Mouse (Mus musculus) cerebellum, postnatal 14 days (tissue): ENCODE data around the gene Cbx8.
A peak's percentile ranks its signal among the peaks of the same experiment; 100 is the strongest.

Experiments
- DNase-seq, 2 experiments: peaks; one replicate each; pipeline ENCODE4 v3.0.0; 2021; ENCODE audit warnings: mixed read lengths in 2 of 2

Cbx8 gene

GRCm38 (mm10) chr11:119040600-119041324 lies at the start of gene Cbx8:
Gene Cbx8 (minus strand): TSS chr11:119040969.
- peak; percentile 100 for DNase-seq

DNA sequence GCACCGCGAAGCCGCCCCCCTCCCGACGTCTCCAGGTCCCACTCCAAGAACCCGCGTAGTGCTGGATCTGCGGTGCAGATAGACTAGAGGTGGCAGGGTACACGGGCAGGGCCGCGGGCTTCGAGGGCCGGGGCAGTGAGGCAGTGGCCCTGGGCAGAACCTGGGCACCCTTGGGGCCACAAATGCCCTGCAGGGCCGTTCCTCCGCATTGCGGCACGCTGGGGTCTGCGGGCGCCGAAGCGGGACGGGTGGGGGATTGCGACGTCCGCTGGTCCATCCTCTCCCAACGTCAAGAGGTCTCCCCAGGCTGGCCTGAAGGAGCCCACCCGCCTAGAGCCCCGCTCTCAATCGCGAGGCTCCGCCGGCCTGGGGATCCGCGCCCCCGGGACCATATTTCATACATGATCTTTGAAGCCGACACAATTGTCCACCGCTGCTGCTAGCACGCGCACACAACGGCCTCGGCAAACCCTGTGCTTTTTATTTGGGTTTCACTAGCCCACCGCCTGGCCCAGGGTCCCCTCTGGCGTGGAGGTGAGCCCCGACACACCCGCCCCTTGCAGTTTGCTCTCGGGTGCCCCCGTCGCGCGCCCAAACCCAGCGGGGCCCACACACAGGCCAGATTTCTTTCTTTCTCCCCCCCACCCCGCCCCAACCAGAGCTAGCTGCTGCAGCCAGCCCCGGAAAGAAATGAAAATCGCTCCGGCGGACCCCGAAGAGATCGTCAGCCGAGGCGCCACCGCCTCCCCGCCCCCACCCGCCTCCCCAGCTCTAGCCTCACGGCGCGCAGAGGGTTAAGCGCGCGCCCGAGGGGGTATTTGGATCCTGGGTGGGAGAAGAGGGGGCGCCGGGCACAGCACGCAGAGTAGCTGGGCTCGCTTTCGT lies 49.5 kb upstream of the Cbx8 start:
- peak; percentile 48 to 49 for DNase-seq

GRCm38 (mm10) chr11:119089235-119090075 lies 48.7 kb upstream of the Cbx8 start:
- DNase-seq = peak; percentile 32 to 40

GRCm38 (mm10) chr11:119088391-119089234 lies 47.8 kb upstream of the Cbx8 start:
- DNase-seq = peak; percentile 38 to 59

DNA sequence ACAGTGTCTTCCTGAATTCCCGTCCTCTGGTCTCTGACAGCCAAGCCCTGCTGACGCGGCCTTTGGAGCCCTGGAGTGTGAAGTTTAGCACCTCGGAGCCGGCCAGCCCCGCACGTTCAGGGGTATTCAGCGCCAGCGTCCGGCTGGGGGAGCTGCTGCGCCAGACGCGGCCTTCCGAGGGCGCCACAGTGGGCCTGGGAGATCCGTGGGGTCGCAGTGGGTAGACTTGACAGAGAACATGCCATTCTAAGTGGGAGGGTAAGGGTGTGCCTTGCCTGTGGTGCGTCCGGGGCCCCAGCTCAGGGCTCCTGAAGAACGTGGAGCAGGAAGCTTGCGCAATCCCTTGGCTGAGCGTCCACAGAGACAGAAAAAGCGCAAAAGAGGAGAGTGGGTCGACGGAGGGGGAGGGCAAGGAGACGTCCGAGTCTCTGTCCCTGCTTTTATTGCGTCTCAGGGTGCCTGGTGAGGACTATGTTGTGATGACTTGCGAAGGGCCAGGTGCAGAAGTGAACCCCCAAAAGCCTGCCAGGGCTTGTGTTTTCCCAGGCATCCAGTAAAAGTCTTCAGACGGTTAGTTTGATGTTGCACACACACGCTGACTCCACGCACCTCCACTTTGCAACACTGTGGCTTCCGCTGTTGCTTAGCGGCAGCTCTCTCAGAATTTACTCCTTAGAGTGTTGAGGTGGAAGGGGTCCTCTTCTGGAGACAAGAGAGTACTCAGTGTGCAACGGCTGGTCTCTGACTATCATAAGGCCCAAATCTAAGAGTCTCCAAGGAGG lies 46.7 kb upstream of the Cbx8 start:
- peak; percentile 48 to 54 for DNase-seq

DNA sequence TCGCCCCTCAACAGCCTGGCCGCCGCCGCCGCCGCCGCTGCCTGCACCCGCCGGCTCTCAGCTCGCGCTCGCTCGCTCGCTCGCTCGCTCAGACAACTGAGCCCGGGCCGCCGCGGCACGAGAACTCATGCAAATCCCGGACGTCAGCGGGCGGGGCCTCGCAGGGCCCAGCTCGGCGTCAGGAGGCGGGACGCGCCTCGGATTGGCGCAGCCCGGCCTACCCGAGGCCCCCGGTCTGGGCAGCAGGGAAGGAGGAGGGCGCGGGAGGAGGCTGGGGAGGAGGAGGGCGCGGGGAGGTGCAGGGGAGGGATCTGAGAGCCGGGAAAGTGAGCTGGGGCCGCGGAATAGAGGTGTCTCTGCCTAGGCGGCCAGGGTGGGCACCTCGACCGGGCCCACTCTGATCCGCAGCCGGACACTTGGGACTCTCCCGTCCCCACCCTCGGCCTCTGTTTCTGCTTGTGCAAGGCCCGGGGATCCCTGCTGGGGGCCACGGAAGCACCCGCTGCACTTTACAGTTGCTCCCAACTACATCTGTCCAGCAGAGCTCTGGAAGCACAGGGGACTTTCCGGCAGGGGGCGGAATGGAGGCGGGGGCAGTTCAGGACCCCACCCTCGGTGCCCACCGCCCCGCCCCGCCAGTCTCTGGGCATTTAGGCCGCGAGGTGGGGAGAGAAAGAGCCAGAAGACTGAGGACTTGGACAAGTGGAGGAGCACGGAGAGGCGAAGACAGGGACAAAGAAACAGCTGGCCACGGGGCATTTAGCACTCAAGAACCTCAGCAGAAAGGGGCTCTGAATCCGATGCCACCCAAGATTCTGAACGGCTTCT lies 45.6 kb upstream of the Cbx8 start, which contains the start of gene Cbx4:
Cbx4 (minus strand) TSS at position 78 of the 828 bp plus-strand sequence.
- peak; percentile 93 to 94 for DNase-seq

DNA sequence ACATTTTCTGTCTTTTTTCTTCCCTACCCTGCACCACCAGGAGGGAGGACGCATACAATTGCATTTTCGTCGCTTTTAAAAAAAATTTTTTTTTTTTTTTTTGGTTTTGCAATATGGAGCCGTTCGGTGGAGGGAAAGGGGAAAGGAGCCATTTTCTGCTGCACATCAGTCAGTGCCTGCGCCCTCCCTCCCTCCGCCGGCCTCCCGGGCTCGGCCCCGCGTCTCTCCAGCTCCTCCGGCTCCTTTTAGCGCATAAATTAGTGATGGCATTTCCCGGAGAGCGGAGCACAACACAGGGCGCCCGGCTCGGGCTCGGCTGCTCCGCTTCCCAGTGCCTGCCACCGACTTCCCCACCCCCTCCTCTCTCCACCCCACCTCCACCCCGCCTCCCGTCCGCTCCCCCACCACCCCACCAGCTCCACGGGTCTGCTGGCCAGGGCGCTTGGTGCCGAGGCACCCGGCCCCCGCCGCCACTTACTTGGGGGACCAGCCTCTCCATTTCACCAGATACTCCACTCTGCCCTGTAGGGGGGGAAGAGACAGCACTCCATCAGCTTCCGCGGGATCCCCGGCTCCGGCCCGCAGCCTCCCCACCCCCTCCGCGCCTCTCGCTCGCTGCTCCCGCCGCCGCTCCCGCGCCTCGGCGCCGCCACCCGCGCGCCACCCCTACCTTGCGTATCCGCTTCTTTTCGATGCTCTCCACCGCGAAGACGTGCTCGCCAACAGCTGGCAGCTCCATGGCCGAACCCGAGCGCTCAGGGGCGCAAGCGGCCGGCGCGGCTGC lies 44.7 kb upstream of the Cbx8 start:
- DNase-seq = peak; percentile 75 to 81

- peak; percentile 72 to 78 for DNase-seq
Observed at GRCm38 (mm10) chr11:119084446-119085278, 43.9 kb upstream of the Cbx8 start.

DNA sequence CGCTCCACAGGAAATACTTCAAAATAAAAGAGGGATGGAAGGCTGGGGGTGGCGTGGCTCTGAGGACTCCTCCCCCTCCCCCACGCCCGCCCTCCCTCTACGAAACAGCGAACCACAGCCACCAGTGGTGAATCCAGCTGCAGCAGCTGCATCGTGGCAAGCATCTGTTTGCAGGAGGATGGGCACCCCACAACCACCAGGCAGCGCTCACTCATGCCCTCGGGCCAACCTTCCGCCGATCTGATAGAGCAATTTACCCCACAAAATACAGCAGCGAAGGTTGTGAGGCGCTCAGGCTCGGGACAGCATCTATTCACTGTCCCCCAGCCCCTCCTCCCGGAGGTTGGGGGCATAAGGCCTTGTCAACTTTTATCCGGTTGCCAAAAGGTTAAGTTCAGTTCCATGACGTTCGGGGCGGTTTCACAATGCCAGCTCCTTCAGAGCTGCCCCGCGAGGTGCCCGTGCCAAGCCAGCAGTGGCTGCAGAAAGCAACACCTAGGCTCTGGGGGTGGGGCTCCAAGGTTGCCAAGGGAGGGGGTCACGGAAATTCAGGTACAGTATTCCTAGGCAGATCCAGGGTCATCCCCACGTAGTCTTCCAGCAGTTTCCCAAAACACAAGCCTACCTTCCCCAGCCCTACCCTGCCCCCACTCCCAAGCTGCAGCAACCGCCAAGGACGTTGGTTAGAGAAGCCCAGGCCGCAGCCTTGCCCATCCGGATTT lies 43.1 kb upstream of the Cbx8 start:
- DNase-seq = peak; percentile 69 to 71

DNA sequence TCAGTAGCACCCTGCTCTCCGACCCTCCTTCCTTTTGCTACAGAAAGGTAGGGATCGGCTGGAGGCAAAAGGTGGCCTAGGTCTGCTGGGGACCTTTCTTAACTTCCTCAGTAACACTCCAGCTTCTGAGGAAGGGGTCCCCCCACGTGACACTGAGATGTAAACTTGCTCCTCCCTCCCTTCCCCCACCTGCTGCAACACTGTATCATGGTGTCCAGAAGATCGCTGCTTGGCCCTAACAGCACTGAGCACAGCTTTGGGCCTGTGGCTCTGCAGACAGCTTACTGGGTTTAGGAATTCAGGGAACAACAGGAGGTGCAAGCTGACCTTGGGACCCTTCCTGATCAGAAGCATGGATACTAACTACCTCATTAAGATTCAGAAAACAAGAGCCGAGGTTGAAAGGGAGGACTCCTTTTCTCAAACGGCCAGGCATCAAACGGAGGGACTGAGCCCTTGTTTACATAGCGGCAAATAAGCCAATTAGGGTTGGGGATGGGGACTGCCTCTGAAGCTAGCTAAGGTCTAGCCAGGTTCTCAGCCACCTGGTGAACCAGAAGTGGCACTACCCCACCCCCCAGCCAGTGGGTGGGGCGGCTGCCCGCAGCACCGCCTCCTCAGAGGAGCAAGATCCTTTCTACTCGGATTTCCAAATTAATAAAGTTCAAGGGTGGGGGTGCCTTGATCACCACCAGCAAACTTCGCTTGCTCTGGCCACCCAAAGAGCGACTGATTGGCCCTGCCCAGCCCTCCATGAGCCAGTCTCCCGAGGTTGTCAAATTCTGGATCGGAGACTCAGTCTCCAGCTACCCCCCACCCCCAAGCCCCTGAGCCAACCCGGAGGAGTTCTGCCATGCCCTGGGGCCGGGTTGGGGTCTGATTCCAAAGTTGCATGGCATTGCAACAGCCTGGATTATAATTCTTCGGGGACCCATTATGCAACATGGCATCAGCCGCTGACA lies 42.1 kb upstream of the Cbx8 start:
- peak in 1 of 2 experiments; percentile 34 for DNase-seq

GRCm38 (mm10) chr11:119081839-119082637 lies 41.3 kb upstream of the Cbx8 start:
- DNase-seq = peak; percentile 73 to 82

- no peak for DNase-seq
Observed at GRCm38 (mm10) chr11:119081148-119081838, 40.5 kb upstream of the Cbx8 start.

- DNase-seq = no peak
Observed at GRCm38 (mm10) chr11:119080461-119081147, 39.8 kb upstream of the Cbx8 start.

DNA sequence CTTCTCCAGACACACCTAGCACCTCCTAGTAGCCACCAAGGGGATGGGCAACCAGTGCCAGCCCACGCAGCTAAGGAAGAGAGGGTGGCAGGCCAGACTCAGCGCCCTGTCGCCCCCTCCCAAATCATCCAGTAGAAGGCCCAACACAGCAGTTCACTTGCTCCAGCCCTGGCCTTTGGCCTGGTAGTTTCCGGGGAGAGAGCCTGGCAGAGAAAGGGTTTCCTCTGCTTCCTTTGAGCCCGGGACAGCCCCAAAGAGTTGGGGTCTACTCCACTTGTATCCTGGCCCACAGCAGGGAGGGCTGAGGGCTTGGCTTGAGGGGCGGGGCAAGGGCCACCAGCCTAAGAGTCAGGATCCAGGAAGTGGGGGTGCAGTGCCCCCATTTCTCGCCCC lies 38.7 kb upstream of the Cbx8 start:
- DNase-seq = no peak
